In genomic region chr15:27506893-27507596, GRCm38 (mm10) we compare ENCODE assay signal across 16 mouse cellular contexts. TPM values are rescaled to one million over a fixed set of nuclear protein-coding genes. Genes with fewer than 3 reads are reported as not detected.
A peak's percentile ranks its signal among the peaks of the same experiment; 100 is the strongest.
DNase-seq lines count a peak whose midpoint lies in the region; ATAC-seq lines count a peak whose summit lies in the region.
"Had no signal": no experiment of that assay in that cellular context is flagged by ENCODE, and none has a peak within 500 bp of the region (broad histone marks: within the 10 kb centered on the region; RNA-seq: fewer than 3 reads in every experiment).

No protein-coding gene starts in this region.

- no peaks in the 10 kb centered on the region for H3K27me3 ChIP-seq in heart, embryonic 10.5 days (ENCODE audit: insufficient read depth, poor library complexity, severe bottlenecking)
- H3K27me3 ChIP-seq in intestine, embryonic 14.5 days (replicated peaks; ENCODE audit: control insufficient read depth, insufficient read depth, low read length) = no peaks in the 10 kb centered on the region
- H3K27me3 ChIP-seq: hindbrain, embryonic 15.5 days had no signal

- peak overlapping the region; percentile 79 for H3K27ac ChIP-seq in heart, embryonic 10.5 days
- peak overlapping the region; percentile 63 for H3K27ac ChIP-seq in intestine, embryonic 14.5 days (ENCODE audit: low read depth)
- H3K27ac ChIP-seq: hindbrain, embryonic 15.5 days; macrophage had no signal

- intact Hi-C loops in heart, postnatal 25 days (cut with DNase I) = loop anchor here (2.0 to 5.0 kb wide), 2 partner anchors 32 to 75 kb away; no protein-coding TSS in a partner anchor

- ATAC-seq in intestine, embryonic 14.5 days (replicated peaks; ENCODE audit: low FRiP score, low TSS enrichment, low read depth) = peak; percentile 28; the same call in 1 of the 2 replicates
- ATAC-seq: forebrain, embryonic 16.5 days had no signal

- no peak overlapping the region; the same call in 1 of the 2 replicates for H3K4me3 ChIP-seq in heart, embryonic 10.5 days
- H3K4me3 ChIP-seq in intestine, embryonic 14.5 days (ENCODE audit: low read depth, low read length) = no peak overlapping the region
- H3K4me3 ChIP-seq: hindbrain, embryonic 15.5 days had no signal

- 69% methylated on average over 15 of the region's 15 CpGs for WGBS in heart, embryonic 10.5 days
- WGBS in intestine, embryonic 14.5 days = 80% methylated on average over 15 of the region's 15 CpGs

- no peaks in the 10 kb centered on the region for H3K36me3 ChIP-seq in heart, embryonic 10.5 days
- no peaks in the 10 kb centered on the region for H3K36me3 ChIP-seq in intestine, embryonic 14.5 days (ENCODE audit: control insufficient read depth, insufficient read depth, low read length)
- H3K36me3 ChIP-seq: hindbrain, embryonic 15.5 days had no signal

- no peaks in the 10 kb centered on the region for H3K9me3 ChIP-seq in heart, embryonic 10.5 days
- H3K9me3 ChIP-seq in intestine, embryonic 14.5 days (ENCODE audit: control insufficient read depth, low read length) = no peaks in the 10 kb centered on the region
- H3K9me3 ChIP-seq: G1E; hindbrain, embryonic 15.5 days had no signal

- H3K4me2 ChIP-seq in intestine, embryonic 14.5 days (ENCODE audit: low read length) = no peak overlapping the region
- H3K4me2 ChIP-seq: hindbrain, embryonic 15.5 days had no signal

- H3K4me1 ChIP-seq in heart, embryonic 10.5 days = peaks cover 75% of the 10 kb centered on the region
- peaks cover 17% of the 10 kb centered on the region for H3K4me1 ChIP-seq in intestine, embryonic 14.5 days (replicated peaks; ENCODE audit: control insufficient read depth, insufficient read depth, low read length)

- no peak overlapping the region for H3K9ac ChIP-seq in intestine, embryonic 14.5 days (ENCODE audit: low read length)
- H3K9ac ChIP-seq: hindbrain, embryonic 15.5 days had no signal

- DNase-seq in heart, embryonic 10.5 days (ENCODE audit: low spot score) = no peak
- no peak for DNase-seq in heart, postnatal 25 days (ENCODE audit: low spot score)
- DNase-seq in kidney, adult 8-10 months = peak; percentile 10 to 44
- no peak for DNase-seq in kidney, postnatal 4 days
- DNase-seq in intestine, embryonic 14.5 days (ENCODE audit: low spot score) = no peak
- DNase-seq in kidney, postnatal 36 days = peak; percentile 7 to 42
- no peak for DNase-seq in lung, postnatal 14 days
- DNase-seq: cerebellum, adult 9-11 months; embryo, embryonic 11 days; gastrocnemius, postnatal 10 days; midbrain, embryonic 14.5 days; thymus, postnatal 4 days had no signal

RNA-seq across cellular contexts. Expression of gene Ank, which starts 40.6 kb away (rescaled TPM):
- 8.4 and 11.0 TPM in 2 replicates for polyA plus RNA-seq in heart, embryonic 10.5 days (2016; fragmentation: Nextera tagmentation; extraction: Ambion mirVana)
- total RNA-seq in heart, postnatal 25 days (2021) = 100 to 1,000 TPM; 174 to 208 TPM
- polyA plus RNA-seq in intestine, embryonic 14.5 days (2014; fragmentation: Nextera tagmentation; extraction: Ambion mirVana) = 13.8 and 16.5 TPM in 2 replicates

Comparison
In these comparisons a context has a peak if more than half of its experiments do, and no peak if none do; other contexts are left out.
1. DNase-seq: peak in kidney, adult 8-10 months (2 of 2) and kidney, postnatal 36 days (2 of 2); none in heart, embryonic 10.5 days (single experiment), heart, postnatal 25 days (single experiment), kidney, postnatal 4 days (0 of 2), intestine, embryonic 14.5 days (single experiment) and lung, postnatal 14 days (single experiment).